Mouse (Mus musculus) olfactory bulb, adult 2 months (tissue): ENCODE measurements around the gene Rasal3. TPM values are rescaled to one million over a fixed set of nuclear protein-coding genes. Genes with fewer than 3 reads are reported as not detected.

Experiments
- H3K27ac ChIP-seq: fragments of 200-500 bp; 2 replicates; pipeline ENCODE4 v1.5.1; 2012; ENCODE audit warnings: low read depth, low read length; ENCODE audit not compliant: insufficient read depth
- H3K4me1 ChIP-seq: fragments of 200-500 bp; 2 replicates; pipeline ENCODE4 v1.6.1; 2012; ENCODE audit warnings: low read length; ENCODE audit not compliant: control insufficient read depth, insufficient read depth
- H3K4me3 ChIP-seq: fragments of 200-500 bp; 2 replicates; pipeline ENCODE4 v1.5.1; 2012; ENCODE audit warnings: mild to moderate bottlenecking, low read depth, low read length, moderate library complexity; ENCODE audit not compliant: insufficient read depth
- CTCF ChIP-seq: fragments of 200-500 bp; IDR thresholded peaks from 2 replicates; pipeline ENCODE4 v1.5.1; 2012; ENCODE audit warnings: low read depth, mild to moderate bottlenecking, low read length, moderate library complexity; ENCODE audit not compliant: insufficient read depth
- POLR2A ChIP-seq: fragments of 200-500 bp; IDR thresholded peaks from 2 replicates; pipeline ENCODE4 v1.6.1; 2012; ENCODE audit warnings: mild to moderate bottlenecking, low read depth, low read length, moderate library complexity; ENCODE audit not compliant: insufficient read depth
- whole genome bisulfite sequencing: fragments of 180-500 bp; shearing (Covaris S2); methylation state at CpG from one replicate; pipeline ENCODE4 v1.1.7; 2018; 5-methylcytosine and 5-hydroxymethylcytosine counted together
- polyA plus RNA-seq: library from polyadenylated mRNA; stranded (reverse); fragments of >200 nt; gene quantifications from 2 replicates; pipeline ENCODE4 v1.2.4, GENCODE M21; 2012; ENCODE audit warnings: low replicate concordance; ENCODE audit not compliant: missing spikeins, insufficient read depth, insufficient read length

Rasal3 gene
- polyA plus RNA-seq, 1 experiment = 242 TPM

GRCm38 (mm10) chr17:32377137-32377536 is 26.2 kb downstream of the Rasal3 start:
- no peak overlapping the region for H3K4me3 ChIP-seq
- no peak for TF ChIP-seq POLR2A
- no peak overlapping the region for H3K27ac ChIP-seq
- H3K4me1 ChIP-seq = no peaks in the 10 kb centered on the region
- 84% methylated on average over 9 of the region's 9 CpGs for WGBS

- H3K4me1 ChIP-seq = no peaks in the 10 kb centered on the region
- TF ChIP-seq CTCF (no peak), POLR2A (no peak)
- H3K27ac ChIP-seq = no peak overlapping the region
- 86% methylated on average over 15 of the region's 15 CpGs for WGBS
- no peak overlapping the region for H3K4me3 ChIP-seq
Observed at GRCm38 (mm10) chr17:32376475-32376874, 26.9 kb downstream of the Rasal3 start.

GRCm38 (mm10) chr17:32368991-32369578 is 34.3 kb downstream of the Rasal3 start:
- TF ChIP-seq POLR2A (no peak), CTCF (no peak)
- no peak overlapping the region for H3K27ac ChIP-seq
- H3K4me1 ChIP-seq = no peaks in the 10 kb centered on the region
- 42% methylated on average over 13 of the region's 17 CpGs for WGBS
- H3K4me3 ChIP-seq = no peak overlapping the region

- WGBS = 91% methylated on average over 11 of the region's 11 CpGs
- Histone ChIP-seq H3K27ac (no peak overlapping the region), H3K4me3 (no peak overlapping the region), H3K4me1 (peaks cover 5% of the 10 kb centered on the region)
- TF ChIP-seq CTCF (no peak), POLR2A (no peak)
Observed at GRCm38 (mm10) chr17:32367706-32368105, 35.7 kb downstream of the Rasal3 start.

GRCm38 (mm10) chr17:32365296-32365695 is 38.1 kb downstream of the Rasal3 start:
- Histone ChIP-seq H3K27ac (no peak overlapping the region), H3K4me1 (peaks cover 13% of the 10 kb centered on the region), H3K4me3 (no peak overlapping the region)
- WGBS = 88% methylated on average over 1 of the region's 1 CpGs
- TF ChIP-seq POLR2A (no peak), CTCF (no peak)

GRCm38 (mm10) chr17:32364850-32365249 is 38.5 kb downstream of the Rasal3 start:
- no peak for TF ChIP-seq CTCF
- TF ChIP-seq POLR2A = no peak
- H3K27ac ChIP-seq = no peak overlapping the region
- WGBS = 58% methylated on average over 5 of the region's 5 CpGs

GRCm38 (mm10) chr17:32364331-32364730 is 39.1 kb downstream of the Rasal3 start:
- WGBS = 1% methylated on average over 47 of the region's 47 CpGs
- H3K4me1 ChIP-seq = peaks cover 13% of the 10 kb centered on the region
- peak overlapping the region; percentile 99 for H3K4me3 ChIP-seq
- TF ChIP-seq CTCF = no peak
- 0 out of 2 replicates have a peak, but pooled peaks have one; percentile 39 for TF ChIP-seq POLR2A
- no peak overlapping the region for H3K27ac ChIP-seq

More at GRCm38 (mm10) chr17:32364850-32365249, 38.5 kb downstream of the Rasal3 start:
- H3K4me3 ChIP-seq = no peak overlapping the region
- H3K4me1 ChIP-seq = peaks cover 13% of the 10 kb centered on the region

- Histone ChIP-seq H3K4me3 (peak overlapping the region; percentile 99), H3K27ac (no peak overlapping the region), H3K4me1 (peaks cover 13% of the 10 kb centered on the region)
- WGBS = under 1% methylated on average over 49 of the region's 50 CpGs
- TF ChIP-seq POLR2A = no peak
- no peak for TF ChIP-seq CTCF
Observed at GRCm38 (mm10) chr17:32363821-32364301, 39.5 kb downstream of the Rasal3 start.

GRCm38 (mm10) chr17:32362686-32363085 is 40.7 kb downstream of the Rasal3 start:
- Histone ChIP-seq H3K4me1 (peaks cover 13% of the 10 kb centered on the region), H3K4me3 (no peak overlapping the region), H3K27ac (no peak overlapping the region)
- 62% methylated on average over 4 of the region's 4 CpGs for WGBS
- TF ChIP-seq POLR2A = no peak
- TF ChIP-seq CTCF = no peak

GRCm38 (mm10) chr17:32359928-32360327 is 43.5 kb downstream of the Rasal3 start:
- Histone ChIP-seq H3K4me1 (peaks cover 13% of the 10 kb centered on the region), H3K27ac (no peak overlapping the region), H3K4me3 (no peak overlapping the region)
- WGBS = 84% methylated on average over 18 of the region's 18 CpGs
- no peak for TF ChIP-seq CTCF
- TF ChIP-seq POLR2A = no peak
